Mouse (Mus musculus): ENCODE data around the gene Map3k6.
A peak's percentile ranks its signal among the peaks of the same experiment; 100 is the strongest.

GRCm38 (mm10) chr4:133217641-133218040 is 23.0 kb upstream of the Map3k6 start:
- TF ChIP-seq POLR2A (IDR thresholded peaks at IDR 0.05; ENCODE audit: low read depth, low read length) (no peak), CTCF (IDR thresholded peaks at IDR 0.05; ENCODE audit: borderline replicate concordance, insufficient read depth, low read length) (peak; percentile 76; the same call in 1 of the 2 replicates)
